Comparison of ENCODE assay signal across 12 mouse cellular contexts in genomic region chr8:91445516-91445915, GRCm38 (mm10).
DNase-seq lines count a peak whose midpoint lies in the region; ATAC-seq and TF ChIP-seq lines count a peak whose summit lies in the region.
"Had no signal": no experiment of that assay in that cellular context is flagged by ENCODE, and none has a peak within 500 bp of the region (broad histone marks: within the 10 kb centered on the region; RNA-seq: fewer than 3 reads in every experiment).

No protein-coding gene starts in this region.

- no peak overlapping the region for H3K4me2 ChIP-seq in hindbrain, embryonic 13.5 days
- H3K4me2 ChIP-seq in stomach, embryonic 14.5 days (replicated peaks; ENCODE audit: low read depth, low read length) = no peak overlapping the region
- no peak overlapping the region for H3K4me2 ChIP-seq in stomach, postnatal 0 days (replicated peaks; ENCODE audit: low read depth)
- H3K4me2 ChIP-seq: liver, embryonic 15.5 days; midbrain, embryonic 13.5 days had no signal

- H3K9ac ChIP-seq in hindbrain, embryonic 13.5 days = no peak overlapping the region
- no peak overlapping the region for H3K9ac ChIP-seq in stomach, embryonic 14.5 days (replicated peaks; ENCODE audit: low read depth, low read length)
- no peak overlapping the region for H3K9ac ChIP-seq in stomach, postnatal 0 days (ENCODE audit: low read length)
- H3K9ac ChIP-seq: liver, embryonic 15.5 days; midbrain, embryonic 13.5 days had no signal

- no peaks in the 10 kb centered on the region for H3K36me3 ChIP-seq in hindbrain, embryonic 13.5 days
- H3K36me3 ChIP-seq in hindbrain, embryonic 10.5 days = peaks cover 7% of the 10 kb centered on the region
- no peaks in the 10 kb centered on the region; the same call in 1 of the 2 replicates for H3K36me3 ChIP-seq in stomach, embryonic 14.5 days (ENCODE audit: control insufficient read depth, insufficient read depth, low read length)
- no peaks in the 10 kb centered on the region for H3K36me3 ChIP-seq in stomach, postnatal 0 days (ENCODE audit: control insufficient read depth, insufficient read depth, low read length)

- no peak overlapping the region for H3K4me3 ChIP-seq in hindbrain, embryonic 13.5 days
- H3K4me3 ChIP-seq in hindbrain, embryonic 10.5 days = no peak overlapping the region
- H3K4me3 ChIP-seq in stomach, embryonic 14.5 days (ENCODE audit: low read depth, low read length) = no peak overlapping the region
- no peak overlapping the region for H3K4me3 ChIP-seq in stomach, postnatal 0 days (ENCODE audit: low read depth, low read length)
- H3K4me3 ChIP-seq: liver, embryonic 15.5 days; midbrain, embryonic 13.5 days had no signal

- H3K27me3 ChIP-seq in hindbrain, embryonic 13.5 days = no peaks in the 10 kb centered on the region
- H3K27me3 ChIP-seq in hindbrain, embryonic 10.5 days (ENCODE audit: insufficient read depth, poor library complexity, severe bottlenecking) = no peaks in the 10 kb centered on the region
- H3K27me3 ChIP-seq in stomach, embryonic 14.5 days (ENCODE audit: control insufficient read depth, insufficient read depth, low read length) = no peaks in the 10 kb centered on the region
- H3K27me3 ChIP-seq in stomach, postnatal 0 days (ENCODE audit: control insufficient read depth, insufficient read depth, low read length) = no peaks in the 10 kb centered on the region
- H3K27me3 ChIP-seq: CH12.LX; liver, embryonic 15.5 days; midbrain, embryonic 13.5 days had no signal

- TF ChIP-seq EP300 in stomach, postnatal 0 days (optimal IDR thresholded peaks at IDR 0.05) = no peak

- peaks cover 8% of the 10 kb centered on the region; the same call in 1 of the 2 replicates for H3K4me1 ChIP-seq in hindbrain, embryonic 13.5 days (replicated peaks)
- H3K4me1 ChIP-seq in hindbrain, embryonic 10.5 days (replicated peaks) = peaks cover 15% of the 10 kb centered on the region
- peaks cover 14% of the 10 kb centered on the region for H3K4me1 ChIP-seq in stomach, embryonic 14.5 days (ENCODE audit: control insufficient read depth, insufficient read depth, low read length)
- 0 out of 2 replicates have a peak, but pooled peaks cover 3% of the 10 kb centered on the region for H3K4me1 ChIP-seq in stomach, postnatal 0 days (replicated peaks; ENCODE audit: control insufficient read depth, insufficient read depth)
- H3K4me1 ChIP-seq: midbrain, embryonic 13.5 days had no signal

- TF ChIP-seq CTCF in stomach, postnatal 0 days (IDR thresholded peaks at IDR 0.05; ENCODE audit: low read depth) = no peak

- 86% methylated on average over 10 of the region's 10 CpGs for WGBS in hindbrain, embryonic 13.5 days
- 81% methylated on average over 10 of the region's 10 CpGs for WGBS in hindbrain, embryonic 10.5 days
- 68% methylated on average over 10 of the region's 10 CpGs for WGBS in stomach, embryonic 14.5 days
- WGBS in stomach, postnatal 0 days = 72% methylated on average over 10 of the region's 10 CpGs

- no peaks in the 10 kb centered on the region for H3K9me3 ChIP-seq in hindbrain, embryonic 13.5 days
- no peaks in the 10 kb centered on the region for H3K9me3 ChIP-seq in hindbrain, embryonic 10.5 days
- H3K9me3 ChIP-seq in stomach, embryonic 14.5 days (ENCODE audit: control insufficient read depth, low read depth, low read length) = no peaks in the 10 kb centered on the region
- H3K9me3 ChIP-seq in stomach, postnatal 0 days (ENCODE audit: control insufficient read depth, low read length) = no peaks in the 10 kb centered on the region
- H3K9me3 ChIP-seq: liver, embryonic 15.5 days; midbrain, embryonic 13.5 days had no signal

- H3K27ac ChIP-seq in hindbrain, embryonic 13.5 days = peak overlapping the region; percentile 23; the same call in 1 of the 2 replicates
- H3K27ac ChIP-seq in hindbrain, embryonic 10.5 days = no peak overlapping the region
- peak overlapping the region; percentile 3; the same call in 1 of the 2 replicates for H3K27ac ChIP-seq in stomach, embryonic 14.5 days (ENCODE audit: low read length)
- H3K27ac ChIP-seq in stomach, postnatal 0 days (replicated peaks) = no peak overlapping the region; the same call in 1 of the 2 replicates
- H3K27ac ChIP-seq: liver, embryonic 15.5 days; midbrain, embryonic 13.5 days had no signal

- ATAC-seq in hindbrain, embryonic 13.5 days (ENCODE audit: low FRiP score) = no peak
- ATAC-seq in stomach, embryonic 14.5 days (ENCODE audit: insufficient number of reproducible peaks, insufficient read depth, low FRiP score, low read depth) = no peak
- ATAC-seq in stomach, postnatal 0 days (ENCODE audit: low FRiP score, low TSS enrichment) = no peak
- ATAC-seq: midbrain, embryonic 13.5 days had no signal

- peak; percentile 21 for DNase-seq in embryo, embryonic 10 days (ENCODE audit: low spot score)
- no peak for DNase-seq in embryo, embryonic 9.5 days (ENCODE audit: extremely low spot score)
- DNase-seq in hindbrain, embryonic 10.5 days (ENCODE audit: low spot score) = no peak
- no peak for DNase-seq in stomach, postnatal 0 days (ENCODE audit: low spot score)
- DNase-seq in lung, postnatal 36 days = no peak
- no peak for DNase-seq in neural tube, embryonic 10.5 days (ENCODE audit: extremely low spot score, low spot score)
- DNase-seq: cerebellum, adult 11 months had no signal

Comparison
In these comparisons a context has a peak if more than half of its experiments do, and no peak if none do; other contexts are left out.
1. H3K27ac ChIP-seq: peak in hindbrain, embryonic 13.5 days (single experiment) and stomach, embryonic 14.5 days (single experiment); none in hindbrain, embryonic 10.5 days (single experiment) and stomach, postnatal 0 days (single experiment).